Mouse (Mus musculus): Measurements from ENCODE around the gene Olfr1303. TPM values are rescaled to one million over a fixed set of nuclear protein-coding genes. Genes with fewer than 3 reads are reported as not detected.

Gene Olfr1303
- not detected in 2 replicates for polyA plus RNA-seq (2015; fragmentation: Nextera tagmentation; extraction: Ambion mirVana)

DNA sequence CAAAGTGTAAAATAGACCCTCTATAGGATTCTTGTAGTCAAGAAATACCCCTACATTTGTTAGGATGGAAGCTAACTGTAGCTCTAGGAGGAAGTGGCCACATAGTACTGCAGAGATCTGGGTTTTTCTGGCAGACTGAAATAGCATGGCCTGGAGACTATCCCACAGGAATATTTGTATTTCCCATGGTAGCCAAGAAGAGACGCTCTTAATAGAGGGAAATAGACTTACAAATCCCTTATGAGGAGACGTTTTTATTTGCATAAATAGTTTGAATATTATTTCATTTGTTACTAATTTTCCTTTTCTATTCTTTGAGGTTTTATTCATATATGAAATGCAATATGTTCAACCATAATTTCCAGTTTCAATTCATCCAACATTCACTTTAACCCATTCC, at the start of gene Olfr1303:
Gene Olfr1303, minus strand, starts transcription at position 101 of the 400 bp plus-strand sequence.
- ATAC-seq, result no peak
- Histone ChIP-seq H3K27ac (ENCODE audit: low read length) (no peak within 1 kb of the TSS), H3K36me3 (ENCODE audit: control insufficient read depth, insufficient read depth, low read length) (no peaks in the 10 kb centered on the region), H3K4me1 (ENCODE audit: control insufficient read depth, insufficient read depth, low read length) (no peaks in the 10 kb centered on the region), H3K4me2 (ENCODE audit: low read depth, low read length) (no peak within 1 kb of the TSS), H3K9me3 (ENCODE audit: control insufficient read depth, low read length) (no peaks in the 10 kb centered on the region), H3K27me3 (replicated peaks; ENCODE audit: control insufficient read depth, insufficient read depth, low read length) (no peaks in the 10 kb centered on the region), H3K9ac (ENCODE audit: low read depth, low read length) (no peak within 1 kb of the TSS), H3K4me3 (ENCODE audit: low read length) (no peak within 1 kb of the TSS)
- WGBS, result 81% methylated on average over 2 of the region's 2 CpGs

DNA sequence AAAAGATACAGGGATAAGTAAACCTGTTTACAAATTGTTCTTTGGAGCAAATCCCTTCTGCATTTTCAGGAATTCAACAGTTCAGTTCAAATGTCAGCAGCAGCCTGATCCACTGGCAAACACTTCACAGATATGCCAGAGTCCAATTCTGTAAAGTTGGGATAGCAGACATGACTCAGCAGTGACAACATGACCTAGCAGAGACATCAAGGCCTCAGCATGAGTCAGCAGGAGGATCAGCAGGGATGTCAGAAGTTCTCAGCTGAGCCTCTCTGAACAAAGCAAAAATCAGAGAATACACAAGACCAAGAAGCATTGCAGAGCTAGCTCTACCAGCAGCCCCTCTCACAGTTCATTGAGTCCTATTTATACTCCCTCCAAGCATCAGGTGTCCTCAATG, 7.2 kb downstream of the Olfr1303 start:
- no peak overlapping the region for H3K4me3 ChIP-seq (ENCODE audit: low read length)
- H3K9me3 ChIP-seq (ENCODE audit: control insufficient read depth, low read length), result no peaks in the 10 kb centered on the region
- H3K4me2 ChIP-seq (ENCODE audit: low read depth, low read length), result no peak overlapping the region
- H3K4me1 ChIP-seq (ENCODE audit: control insufficient read depth, insufficient read depth, low read length), result no peaks in the 10 kb centered on the region
- H3K9ac ChIP-seq (ENCODE audit: low read depth, low read length), result no peak overlapping the region
- ATAC-seq, result no peak
- no peaks in the 10 kb centered on the region for H3K36me3 ChIP-seq (ENCODE audit: control insufficient read depth, insufficient read depth, low read length)
- no peaks in the 10 kb centered on the region for H3K27me3 ChIP-seq (replicated peaks; ENCODE audit: control insufficient read depth, insufficient read depth, low read length)
- H3K27ac ChIP-seq (ENCODE audit: low read length), result no peak overlapping the region

GRCm38 (mm10) chr2:111777129-111777528, 43.0 kb downstream of the Olfr1303 start, which contains the start of gene Olfr1302:
Gene Olfr1302 (plus strand): TSS chr2:111777429.
- no peak for ATAC-seq

More at GRCm38 (mm10) chr2:111777129-111777528, 43.0 kb downstream of the Olfr1303 start, which contains the start of gene Olfr1302:
- Histone ChIP-seq H3K27ac (ENCODE audit: low read length) (no peak within 1 kb of the TSS), H3K4me3 (ENCODE audit: low read length) (no peak within 1 kb of the TSS), H3K27me3 (replicated peaks; ENCODE audit: control insufficient read depth, insufficient read depth, low read length) (no peaks in the 10 kb centered on the region), H3K4me1 (ENCODE audit: control insufficient read depth, insufficient read depth, low read length) (no peaks in the 10 kb centered on the region), H3K9ac (ENCODE audit: low read depth, low read length) (no peak within 1 kb of the TSS), H3K9me3 (ENCODE audit: control insufficient read depth, low read length) (no peaks in the 10 kb centered on the region), H3K4me2 (ENCODE audit: low read depth, low read length) (no peak within 1 kb of the TSS), H3K36me3 (ENCODE audit: control insufficient read depth, insufficient read depth, low read length) (no peaks in the 10 kb centered on the region)
- WGBS, result 81% methylated on average over 2 of the region's 2 CpGs

Other genes with a start within 250 kb of the Olfr1303 start
- not detected in 2 replicates for gene Olfr1297, start 193.8 kb downstream of the Olfr1303 start, polyA plus RNA-seq (2015; fragmentation: Nextera tagmentation; extraction: Ambion mirVana)
- gene Olfr1298, start 171.1 kb downstream of the Olfr1303 start, polyA plus RNA-seq (2015; fragmentation: Nextera tagmentation; extraction: Ambion mirVana), result not detected in 2 replicates
- gene Olfr1299, start 158.9 kb downstream of the Olfr1303 start, polyA plus RNA-seq (2015; fragmentation: Nextera tagmentation; extraction: Ambion mirVana), result not detected in 2 replicates
- gene Olfr1301, start 69.3 kb downstream of the Olfr1303 start, polyA plus RNA-seq (2015; fragmentation: Nextera tagmentation; extraction: Ambion mirVana), result not detected in 2 replicates
- not detected in 2 replicates for gene Olfr1302, start 42.9 kb downstream of the Olfr1303 start, polyA plus RNA-seq (2015; fragmentation: Nextera tagmentation; extraction: Ambion mirVana)
- not detected in 2 replicates for gene Olfr1305, start 56.8 kb upstream of the Olfr1303 start, polyA plus RNA-seq (2015; fragmentation: Nextera tagmentation; extraction: Ambion mirVana)
- not detected in 2 replicates for gene Olfr1306, start 95.9 kb upstream of the Olfr1303 start, polyA plus RNA-seq (2015; fragmentation: Nextera tagmentation; extraction: Ambion mirVana)
- not detected in 2 replicates for gene Olfr1307, start 129.1 kb upstream of the Olfr1303 start, polyA plus RNA-seq (2015; fragmentation: Nextera tagmentation; extraction: Ambion mirVana)
- gene Olfr1308, start 144.6 kb upstream of the Olfr1303 start, polyA plus RNA-seq (2015; fragmentation: Nextera tagmentation; extraction: Ambion mirVana), result not detected in 2 replicates
- not detected in 2 replicates for gene Olfr1309, start 169.9 kb upstream of the Olfr1303 start, polyA plus RNA-seq (2015; fragmentation: Nextera tagmentation; extraction: Ambion mirVana)
- gene Olfr1310, start 192.4 kb upstream of the Olfr1303 start, polyA plus RNA-seq (2015; fragmentation: Nextera tagmentation; extraction: Ambion mirVana), result not detected in 2 replicates
- not detected in 2 replicates for gene Olfr1311, start 204.1 kb upstream of the Olfr1303 start, polyA plus RNA-seq (2015; fragmentation: Nextera tagmentation; extraction: Ambion mirVana)
- not detected in 2 replicates for gene Olfr1312, start 229.9 kb upstream of the Olfr1303 start, polyA plus RNA-seq (2015; fragmentation: Nextera tagmentation; extraction: Ambion mirVana)

Data from intestine, embryonic 16.5 days (tissue).